ENCODE assay signal across 23 mouse cellular contexts in genomic region chr2:136308743-136309142, GRCm38 (mm10).
A peak's percentile ranks its signal among the peaks of the same experiment; 100 is the strongest.
DNase-seq lines count a peak whose midpoint lies in the region; ATAC-seq and TF ChIP-seq lines count a peak whose summit lies in the region.
"Had no signal": no experiment of that assay in that cellular context is flagged by ENCODE, and none has a peak within 500 bp of the region (broad histone marks: within the 10 kb centered on the region; RNA-seq: fewer than 3 reads in every experiment).

No protein-coding gene starts in this region.

- no peak overlapping the region for H3K9ac ChIP-seq in forebrain, embryonic 13.5 days
- H3K9ac ChIP-seq in lung, embryonic 14.5 days: no peak overlapping the region
- no peak overlapping the region for H3K9ac ChIP-seq in hindbrain, embryonic 13.5 days
- H3K9ac ChIP-seq: embryonic facial prominence, embryonic 12.5 days; heart, embryonic 15.5 days; intestine, embryonic 15.5 days; kidney, embryonic 15.5 days had no signal

- no peaks in the 10 kb centered on the region for H3K36me3 ChIP-seq in forebrain, embryonic 13.5 days (ENCODE audit: poor library complexity, severe bottlenecking)
- H3K36me3 ChIP-seq in forebrain, embryonic 10.5 days (replicated peaks): no peaks in the 10 kb centered on the region
- H3K36me3 ChIP-seq in lung, embryonic 14.5 days (ENCODE audit: insufficient read depth): no peaks in the 10 kb centered on the region
- H3K36me3 ChIP-seq in hindbrain, embryonic 13.5 days: no peaks in the 10 kb centered on the region
- H3K36me3 ChIP-seq: embryonic facial prominence, embryonic 12.5 days; heart, embryonic 15.5 days; intestine, embryonic 15.5 days; kidney, embryonic 15.5 days had no signal

- 0 out of 2 replicates have a peak overlapping the region, but pooled peaks have one; percentile 35 for H3K27ac ChIP-seq in forebrain, embryonic 13.5 days
- H3K27ac ChIP-seq in forebrain, embryonic 10.5 days: no peak overlapping the region
- no peak overlapping the region for H3K27ac ChIP-seq in lung, embryonic 14.5 days (ENCODE audit: low read depth)
- H3K27ac ChIP-seq in hindbrain, embryonic 13.5 days: peak overlapping the region; percentile 49
- H3K27ac ChIP-seq: embryonic facial prominence, embryonic 12.5 days; heart, embryonic 15.5 days; intestine, embryonic 15.5 days; kidney, embryonic 15.5 days; left cerebral cortex, adult 2 months had no signal

- H3K4me3 ChIP-seq in forebrain, embryonic 13.5 days: no peak overlapping the region
- H3K4me3 ChIP-seq in forebrain, embryonic 10.5 days: no peak overlapping the region
- H3K4me3 ChIP-seq in lung, embryonic 14.5 days (ENCODE audit: low read depth, low read length): no peak overlapping the region
- no peak overlapping the region for H3K4me3 ChIP-seq in hindbrain, embryonic 13.5 days
- H3K4me3 ChIP-seq: embryonic facial prominence, embryonic 12.5 days; erythroblast, embryonic 14.5 days; heart, embryonic 15.5 days; intestine, embryonic 15.5 days; kidney, embryonic 15.5 days; left cerebral cortex, adult 2 months had no signal

- WGBS in forebrain, embryonic 13.5 days: 82% methylated on average over 4 of the region's 4 CpGs
- 89% methylated on average over 4 of the region's 4 CpGs for WGBS in forebrain, embryonic 10.5 days
- WGBS in lung, embryonic 14.5 days: 67% methylated on average over 4 of the region's 4 CpGs
- WGBS in hindbrain, embryonic 13.5 days: 70% methylated on average over 4 of the region's 4 CpGs

- no peak for TF ChIP-seq CTCF in lung, embryonic 14.5 days (IDR thresholded peaks at IDR 0.05; ENCODE audit: low read depth)

- H3K4me1 ChIP-seq in forebrain, embryonic 13.5 days: 0 out of 2 replicates have a peak, but pooled peaks cover 4% of the 10 kb centered on the region
- no peaks in the 10 kb centered on the region for H3K4me1 ChIP-seq in forebrain, embryonic 10.5 days
- H3K4me1 ChIP-seq in lung, embryonic 14.5 days (ENCODE audit: insufficient read depth): no peaks in the 10 kb centered on the region
- H3K4me1 ChIP-seq in hindbrain, embryonic 13.5 days (replicated peaks): peaks cover 11% of the 10 kb centered on the region; the same call in 1 of the 2 replicates
- H3K4me1 ChIP-seq: embryonic facial prominence, embryonic 12.5 days; heart, embryonic 15.5 days; intestine, embryonic 15.5 days; kidney, embryonic 15.5 days had no signal

- peak; percentile 58; the same call in 1 of the 2 replicates for ATAC-seq in forebrain, embryonic 13.5 days
- no peak for ATAC-seq in lung, embryonic 14.5 days (ENCODE audit: insufficient read depth)
- peak; percentile 43; the same call in 1 of the 2 replicates for ATAC-seq in hindbrain, embryonic 13.5 days (ENCODE audit: low FRiP score)
- ATAC-seq: intestine, embryonic 15.5 days had no signal

- DNase-seq in forebrain, embryonic 10.5 days (ENCODE audit: extremely low spot score, low spot score): no peak
- peak; percentile 4 for DNase-seq in lung, embryonic 14.5 days
- no peak for DNase-seq in lung, adult 18-20 months
- DNase-seq in brain, adult 2 months (ENCODE audit: low read depth, low spot score): peak; percentile 87
- DNase-seq in ovary, postnatal 14 days (ENCODE audit: low spot score): no peak
- DNase-seq in left cerebral cortex, adult 11 months (ENCODE audit: low spot score): no peak
- DNase-seq: adrenal gland, adult 2 months; cerebellum, postnatal 10 days; gastrocnemius, postnatal 25 days; heart, postnatal 4 days; left cerebral cortex, postnatal 4 days; liver; lung, postnatal 14 days; thymus, postnatal 14 days had no signal

- no peaks in the 10 kb centered on the region for H3K27me3 ChIP-seq in forebrain, embryonic 13.5 days
- H3K27me3 ChIP-seq in forebrain, embryonic 10.5 days (ENCODE audit: poor library complexity, severe bottlenecking): no peaks in the 10 kb centered on the region
- H3K27me3 ChIP-seq in lung, embryonic 14.5 days (ENCODE audit: insufficient read depth, low read length): no peaks in the 10 kb centered on the region
- H3K27me3 ChIP-seq in hindbrain, embryonic 13.5 days: no peaks in the 10 kb centered on the region
- H3K27me3 ChIP-seq: CH12.LX; embryonic facial prominence, embryonic 12.5 days; heart, embryonic 15.5 days; intestine, embryonic 15.5 days; kidney, embryonic 15.5 days had no signal

- H3K9me3 ChIP-seq in forebrain, embryonic 13.5 days (replicated peaks): no peaks in the 10 kb centered on the region
- H3K9me3 ChIP-seq in forebrain, embryonic 10.5 days: no peaks in the 10 kb centered on the region
- no peaks in the 10 kb centered on the region for H3K9me3 ChIP-seq in lung, embryonic 14.5 days (ENCODE audit: low read depth, low read length)
- no peaks in the 10 kb centered on the region for H3K9me3 ChIP-seq in hindbrain, embryonic 13.5 days
- H3K9me3 ChIP-seq: embryonic facial prominence, embryonic 12.5 days; heart, embryonic 15.5 days; intestine, embryonic 15.5 days; kidney, embryonic 15.5 days had no signal

- no peak overlapping the region for H3K4me2 ChIP-seq in forebrain, embryonic 13.5 days
- no peak overlapping the region for H3K4me2 ChIP-seq in lung, embryonic 14.5 days
- H3K4me2 ChIP-seq in hindbrain, embryonic 13.5 days: no peak overlapping the region
- H3K4me2 ChIP-seq: embryonic facial prominence, embryonic 12.5 days; heart, embryonic 15.5 days; intestine, embryonic 15.5 days; kidney, embryonic 15.5 days had no signal

Comparison
In these comparisons a context has a peak if more than half of its experiments do, and no peak if none do; other contexts are left out.
1. H3K27ac ChIP-seq: peak in forebrain, embryonic 13.5 days (single experiment) and hindbrain, embryonic 13.5 days (single experiment); none in forebrain, embryonic 10.5 days (single experiment) and lung, embryonic 14.5 days (single experiment).
2. DNase-seq: peak in lung, embryonic 14.5 days (single experiment) and brain, adult 2 months (single experiment); none in forebrain, embryonic 10.5 days (single experiment), lung, adult 18-20 months (0 of 2), ovary, postnatal 14 days (single experiment) and left cerebral cortex, adult 11 months (single experiment).